Mouse (Mus musculus): Measurements from ENCODE around the gene Klk4. TPM values are rescaled to one million over a fixed set of nuclear protein-coding genes. Genes with fewer than 3 reads are reported as not detected.

Gene Klk4
- polyA plus RNA-seq (2014; fragmentation: Illumina TruSeq; extraction: RNeasy Lipid Tissue Mini Kit (QIAGEN cat#74804); ENCODE audit: low read depth, low replicate concordance) = not detected

DNA sequence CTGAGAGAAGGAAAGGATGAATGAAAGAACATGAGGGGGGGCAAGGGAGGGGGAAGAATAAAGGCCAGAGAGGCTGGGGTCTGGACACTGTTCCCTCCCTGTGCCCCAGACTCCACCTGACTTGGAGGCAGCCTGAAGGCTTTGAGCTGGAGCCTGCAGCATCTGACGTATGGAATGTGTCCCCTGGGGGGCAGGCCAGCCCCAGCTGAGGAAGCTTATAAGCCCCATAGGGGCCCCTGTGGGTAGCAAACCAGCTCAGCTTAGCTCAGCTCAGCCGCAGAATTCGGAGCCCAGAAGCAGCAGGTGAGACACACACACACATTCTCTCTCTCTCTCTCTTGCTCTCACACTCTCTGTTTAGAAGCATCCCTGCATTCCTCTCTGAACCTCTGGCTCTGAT, at the start of gene Klk4:
Gene Klk4, plus strand, starts transcription at position 249 of the 400 bp plus-strand sequence.

GRCm38 (mm10) chr7:43841701-43842100, 39.3 kb upstream of the Klk4 start, which contains the start of gene Klk5:
Klk5 (plus strand) TSS chr7:43841971.

GRCm38 (mm10) chr7:43933440-43933839, 52.5 kb downstream of the Klk4 start, which contains the start of gene Klk15:
Klk15 (plus strand) TSS chr7:43933740.

Other genes with a start within 250 kb of the Klk4 start
- not detected for gene Ceacam18, start 246.5 kb upstream of the Klk4 start, polyA plus RNA-seq (2014; fragmentation: Illumina TruSeq; extraction: RNeasy Lipid Tissue Mini Kit (QIAGEN cat#74804); ENCODE audit: low read depth, low replicate concordance)
- gene Siglece, start 221.0 kb upstream of the Klk4 start, polyA plus RNA-seq (2014; fragmentation: Illumina TruSeq; extraction: RNeasy Lipid Tissue Mini Kit (QIAGEN cat#74804); ENCODE audit: low read depth, low replicate concordance) = 1.3 TPM
- 1.0 TPM for gene Ctu1, start 209.1 kb upstream of the Klk4 start, polyA plus RNA-seq (2014; fragmentation: Illumina TruSeq; extraction: RNeasy Lipid Tissue Mini Kit (QIAGEN cat#74804); ENCODE audit: low read depth, low replicate concordance)
- not detected for gene Klk14, start 190.7 kb upstream of the Klk4 start, polyA plus RNA-seq (2014; fragmentation: Illumina TruSeq; extraction: RNeasy Lipid Tissue Mini Kit (QIAGEN cat#74804); ENCODE audit: low read depth, low replicate concordance)
- not detected for gene Klk13, start 168.6 kb upstream of the Klk4 start, polyA plus RNA-seq (2014; fragmentation: Illumina TruSeq; extraction: RNeasy Lipid Tissue Mini Kit (QIAGEN cat#74804); ENCODE audit: low read depth, low replicate concordance)
- gene Klk12, start 112.3 kb upstream of the Klk4 start, polyA plus RNA-seq (2014; fragmentation: Illumina TruSeq; extraction: RNeasy Lipid Tissue Mini Kit (QIAGEN cat#74804); ENCODE audit: low read depth, low replicate concordance) = not detected
- not detected for gene Klk11, start 106.6 kb upstream of the Klk4 start, polyA plus RNA-seq (2014; fragmentation: Illumina TruSeq; extraction: RNeasy Lipid Tissue Mini Kit (QIAGEN cat#74804); ENCODE audit: low read depth, low replicate concordance)
- not detected for gene Klk10, start 100.1 kb upstream of the Klk4 start, polyA plus RNA-seq (2014; fragmentation: Illumina TruSeq; extraction: RNeasy Lipid Tissue Mini Kit (QIAGEN cat#74804); ENCODE audit: low read depth, low replicate concordance)
- gene Klk9, start 89.3 kb upstream of the Klk4 start, polyA plus RNA-seq (2014; fragmentation: Illumina TruSeq; extraction: RNeasy Lipid Tissue Mini Kit (QIAGEN cat#74804); ENCODE audit: low read depth, low replicate concordance) = not detected
- not detected for gene Klk8, start 83.6 kb upstream of the Klk4 start, polyA plus RNA-seq (2014; fragmentation: Illumina TruSeq; extraction: RNeasy Lipid Tissue Mini Kit (QIAGEN cat#74804); ENCODE audit: low read depth, low replicate concordance)
- not detected for gene Klk7, start 69.9 kb upstream of the Klk4 start, polyA plus RNA-seq (2014; fragmentation: Illumina TruSeq; extraction: RNeasy Lipid Tissue Mini Kit (QIAGEN cat#74804); ENCODE audit: low read depth, low replicate concordance)
- not detected for gene Klk6, start 56.7 kb upstream of the Klk4 start, polyA plus RNA-seq (2014; fragmentation: Illumina TruSeq; extraction: RNeasy Lipid Tissue Mini Kit (QIAGEN cat#74804); ENCODE audit: low read depth, low replicate concordance)
- not detected for gene Klk5, start 39.2 kb upstream of the Klk4 start, polyA plus RNA-seq (2014; fragmentation: Illumina TruSeq; extraction: RNeasy Lipid Tissue Mini Kit (QIAGEN cat#74804); ENCODE audit: low read depth, low replicate concordance)
- gene Klk15, start 52.6 kb downstream of the Klk4 start, polyA plus RNA-seq (2014; fragmentation: Illumina TruSeq; extraction: RNeasy Lipid Tissue Mini Kit (QIAGEN cat#74804); ENCODE audit: low read depth, low replicate concordance) = not detected
- not detected for gene Klk1b8, start 69.5 kb downstream of the Klk4 start, polyA plus RNA-seq (2014; fragmentation: Illumina TruSeq; extraction: RNeasy Lipid Tissue Mini Kit (QIAGEN cat#74804); ENCODE audit: low read depth, low replicate concordance)
- not detected for gene Klk1b1, start 85.6 kb downstream of the Klk4 start, polyA plus RNA-seq (2014; fragmentation: Illumina TruSeq; extraction: RNeasy Lipid Tissue Mini Kit (QIAGEN cat#74804); ENCODE audit: low read depth, low replicate concordance)
- not detected for gene Klk1b9, start 94.9 kb downstream of the Klk4 start, polyA plus RNA-seq (2014; fragmentation: Illumina TruSeq; extraction: RNeasy Lipid Tissue Mini Kit (QIAGEN cat#74804); ENCODE audit: low read depth, low replicate concordance)
- not detected for gene Klk1b11, start 114.7 kb downstream of the Klk4 start, polyA plus RNA-seq (2014; fragmentation: Illumina TruSeq; extraction: RNeasy Lipid Tissue Mini Kit (QIAGEN cat#74804); ENCODE audit: low read depth, low replicate concordance)
- not detected for gene Klk1b26, start 131.0 kb downstream of the Klk4 start, polyA plus RNA-seq (2014; fragmentation: Illumina TruSeq; extraction: RNeasy Lipid Tissue Mini Kit (QIAGEN cat#74804); ENCODE audit: low read depth, low replicate concordance)
- gene Klk1b27, start 171.1 kb downstream of the Klk4 start, polyA plus RNA-seq (2014; fragmentation: Illumina TruSeq; extraction: RNeasy Lipid Tissue Mini Kit (QIAGEN cat#74804); ENCODE audit: low read depth, low replicate concordance) = not detected
- gene Klk1b21, start 221.2 kb downstream of the Klk4 start, polyA plus RNA-seq (2014; fragmentation: Illumina TruSeq; extraction: RNeasy Lipid Tissue Mini Kit (QIAGEN cat#74804); ENCODE audit: low read depth, low replicate concordance) = not detected
- not detected for gene Klk1b22, start 231.5 kb downstream of the Klk4 start, polyA plus RNA-seq (2014; fragmentation: Illumina TruSeq; extraction: RNeasy Lipid Tissue Mini Kit (QIAGEN cat#74804); ENCODE audit: low read depth, low replicate concordance)

Data from liver, adult 10 weeks (tissue).